9 mouse cellular contexts compared by ENCODE assay signal in the genomic region with DNA sequence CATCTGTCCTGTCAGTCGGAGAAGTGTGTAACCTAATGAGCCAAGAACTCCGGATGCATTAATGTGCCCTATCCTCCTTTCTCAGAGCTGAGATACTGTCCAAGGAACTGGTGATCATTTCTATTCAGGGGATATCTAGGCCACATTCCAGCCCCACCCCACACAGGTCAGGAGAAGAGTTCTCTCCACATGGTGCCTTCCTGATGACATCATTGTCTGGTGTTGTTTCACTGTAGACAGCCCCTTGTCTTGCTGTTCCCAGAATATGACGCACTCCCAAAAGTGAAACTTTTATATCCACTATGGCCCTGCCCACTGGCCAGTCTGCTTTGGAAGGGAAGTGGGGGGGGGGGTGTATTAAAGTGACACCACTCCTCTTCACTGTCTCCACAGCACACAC. TPM values are rescaled to one million over a fixed set of nuclear protein-coding genes. Genes with fewer than 3 reads are reported as not detected.
DNase-seq lines count a peak whose midpoint lies in the region; ATAC-seq lines count a peak whose summit lies in the region.
"Had no signal": no experiment of that assay in that cellular context is flagged by ENCODE, and none has a peak within 500 bp of the region (broad histone marks: within the 10 kb centered on the region; RNA-seq: fewer than 3 reads in every experiment).

No protein-coding gene starts in this region.

- no peaks in the 10 kb centered on the region for H3K36me3 ChIP-seq in forebrain, embryonic 12.5 days (replicated peaks)
- no peaks in the 10 kb centered on the region for H3K36me3 ChIP-seq in forebrain, embryonic 16.5 days (ENCODE audit: control insufficient read depth, insufficient read depth)
- no peaks in the 10 kb centered on the region for H3K36me3 ChIP-seq in midbrain, embryonic 13.5 days
- no peaks in the 10 kb centered on the region for H3K36me3 ChIP-seq in midbrain, embryonic 16.5 days (ENCODE audit: control insufficient read depth, insufficient read depth, low read length)

- WGBS in forebrain, embryonic 12.5 days: 88% methylated on average over 3 of the region's 3 CpGs
- WGBS in forebrain, embryonic 16.5 days: 83% methylated on average over 3 of the region's 3 CpGs
- WGBS in midbrain, embryonic 13.5 days: 90% methylated on average over 3 of the region's 3 CpGs
- 91% methylated on average over 3 of the region's 3 CpGs for WGBS in midbrain, embryonic 16.5 days

- ATAC-seq in forebrain, embryonic 12.5 days (ENCODE audit: low FRiP score): 0 out of 2 replicates have a peak, but pooled peaks have one; percentile 20
- ATAC-seq in forebrain, embryonic 16.5 days: no peak
- peak; percentile 48; the same call in 1 of the 2 replicates for ATAC-seq in midbrain, embryonic 13.5 days
- no peak for ATAC-seq in midbrain, embryonic 16.5 days

- H3K27me3 ChIP-seq in forebrain, embryonic 12.5 days: no peaks in the 10 kb centered on the region
- no peaks in the 10 kb centered on the region for H3K27me3 ChIP-seq in forebrain, embryonic 16.5 days (replicated peaks; ENCODE audit: control insufficient read depth, insufficient read depth, low read length)
- H3K27me3 ChIP-seq in midbrain, embryonic 13.5 days: no peaks in the 10 kb centered on the region
- H3K27me3 ChIP-seq in midbrain, embryonic 16.5 days (ENCODE audit: control insufficient read depth, insufficient read depth, low read depth, low read length): no peaks in the 10 kb centered on the region

- H3K9me3 ChIP-seq in forebrain, embryonic 12.5 days: no peaks in the 10 kb centered on the region
- H3K9me3 ChIP-seq in forebrain, embryonic 16.5 days (ENCODE audit: control insufficient read depth, low read length): no peaks in the 10 kb centered on the region
- no peaks in the 10 kb centered on the region for H3K9me3 ChIP-seq in midbrain, embryonic 13.5 days
- H3K9me3 ChIP-seq in midbrain, embryonic 16.5 days (replicated peaks; ENCODE audit: control insufficient read depth, low read length, poor library complexity, severe bottlenecking): no peaks in the 10 kb centered on the region

- H3K27ac ChIP-seq in forebrain, embryonic 12.5 days: no peak overlapping the region
- no peak overlapping the region for H3K27ac ChIP-seq in forebrain, embryonic 16.5 days (ENCODE audit: low read length)
- no peak overlapping the region for H3K27ac ChIP-seq in midbrain, embryonic 13.5 days
- H3K27ac ChIP-seq in midbrain, embryonic 16.5 days (ENCODE audit: low read length): no peak overlapping the region

- H3K9ac ChIP-seq in forebrain, embryonic 12.5 days: no peak overlapping the region
- H3K9ac ChIP-seq in forebrain, embryonic 16.5 days (replicated peaks; ENCODE audit: low read depth, low read length): no peak overlapping the region
- H3K9ac ChIP-seq in midbrain, embryonic 13.5 days (replicated peaks): no peak overlapping the region
- no peak overlapping the region for H3K9ac ChIP-seq in midbrain, embryonic 16.5 days (ENCODE audit: low read depth, low read length)

- intact Hi-C loops in heart, postnatal 36 days (cut with DNase I): no loop called here

- no peak overlapping the region for H3K4me3 ChIP-seq in forebrain, embryonic 12.5 days (replicated peaks)
- H3K4me3 ChIP-seq in forebrain, embryonic 16.5 days (replicated peaks; ENCODE audit: low read length): no peak overlapping the region
- no peak overlapping the region for H3K4me3 ChIP-seq in midbrain, embryonic 13.5 days (replicated peaks)
- no peak overlapping the region for H3K4me3 ChIP-seq in midbrain, embryonic 16.5 days (ENCODE audit: low read depth, low read length)

- no peaks in the 10 kb centered on the region for H3K4me1 ChIP-seq in forebrain, embryonic 12.5 days
- H3K4me1 ChIP-seq in forebrain, embryonic 16.5 days (replicated peaks; ENCODE audit: control insufficient read depth, insufficient read depth, low read length): no peaks in the 10 kb centered on the region
- H3K4me1 ChIP-seq in midbrain, embryonic 13.5 days (replicated peaks): no peaks in the 10 kb centered on the region
- no peaks in the 10 kb centered on the region for H3K4me1 ChIP-seq in midbrain, embryonic 16.5 days (ENCODE audit: control insufficient read depth, insufficient read depth, low read length)

- H3K4me2 ChIP-seq in forebrain, embryonic 12.5 days: no peak overlapping the region
- no peak overlapping the region for H3K4me2 ChIP-seq in forebrain, embryonic 16.5 days (ENCODE audit: low read length)
- no peak overlapping the region for H3K4me2 ChIP-seq in midbrain, embryonic 13.5 days (replicated peaks)
- H3K4me2 ChIP-seq in midbrain, embryonic 16.5 days (ENCODE audit: low read length): no peak overlapping the region

- peak; percentile 7 to 17 for DNase-seq in heart, postnatal 36 days
- DNase-seq in skeletal muscle tissue, adult 2 months (ENCODE audit: low read depth, low spot score): peak; percentile 26
- DNase-seq in B cell, adult 2 months: no peak
- DNase-seq in layer of hippocampus, postnatal 25 days (ENCODE audit: extremely low spot score in 1 of 2, low spot score in 1 of 2): no peak
- DNase-seq: adrenal gland, postnatal 25 days had no signal

RNA-seq across cellular contexts. Expression of a gene that starts 58.4 kb away (rescaled TPM):
- 0.43 and 0.64 TPM in 2 replicates for polyA plus RNA-seq in forebrain, embryonic 12.5 days (2016; fragmentation: Nextera tagmentation; extraction: Ambion mirVana)
- 2.0 and 2.2 TPM in 2 replicates for polyA plus RNA-seq in forebrain, embryonic 16.5 days (2015; fragmentation: Nextera tagmentation; extraction: Ambion mirVana)
- 0.50 and 1.2 TPM in 2 replicates for polyA plus RNA-seq in midbrain, embryonic 13.5 days (2015; fragmentation: Nextera tagmentation; extraction: Ambion mirVana)
- polyA plus RNA-seq in midbrain, embryonic 16.5 days (2015; fragmentation: Nextera tagmentation; extraction: Ambion mirVana): 1.5 and 2.0 TPM in 2 replicates
- total RNA-seq in heart, postnatal 36 days (2021): 1 to 10 TPM; 4.6 to 5.2 TPM
- total RNA-seq in layer of hippocampus, postnatal 25 days (2021): 1 to 10 TPM; 3.3 to 4.2 TPM

Comparison
In these comparisons a context has a peak if more than half of its experiments do, and no peak if none do; other contexts are left out.
1. ATAC-seq: peak in forebrain, embryonic 12.5 days (single experiment) and midbrain, embryonic 13.5 days (single experiment); none in forebrain, embryonic 16.5 days (single experiment) and midbrain, embryonic 16.5 days (single experiment).
2. DNase-seq: peak in heart, postnatal 36 days (2 of 2) and skeletal muscle tissue, adult 2 months (single experiment); none in B cell, adult 2 months (0 of 2) and layer of hippocampus, postnatal 25 days (0 of 2).